Mouse (Mus musculus) right cerebral cortex, adult 2 months (tissue): Measurements from ENCODE around the gene Gm2663.
"Not testable (repeated sequence)": the region's sequence is repeated elsewhere in the genome, so short reads cannot be mapped to it uniquely, and the experiment has no call there.

Source experiments
- DNase-seq, 2 experiments: peaks; one replicate each; pipeline ENCODE4 v3.0.0; 2021 to 2022; ENCODE audit warnings: low spot score in 2 of 2

Gene Gm2663

DNA sequence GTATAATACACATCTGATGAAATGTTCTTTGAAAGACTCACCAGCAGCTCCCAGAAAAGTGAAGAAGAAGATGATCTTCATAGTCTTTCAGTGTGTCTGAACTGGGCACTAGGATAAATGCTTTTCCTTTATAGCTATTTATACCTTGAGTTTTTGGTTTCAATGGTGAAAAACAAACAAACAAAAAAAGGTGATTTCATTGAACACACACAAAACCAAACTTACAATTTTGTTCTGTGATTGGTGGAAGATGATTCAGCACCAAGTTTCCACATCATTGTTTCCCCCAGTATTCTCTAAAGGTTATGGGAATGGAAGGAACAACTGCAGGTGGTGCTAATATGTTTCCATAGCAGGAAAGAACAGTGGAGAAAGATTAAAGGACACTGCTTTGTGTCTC lies at the start of gene Gm2663:
Gene Gm2663 (minus strand): TSS at position 101 of the 400 bp plus-strand sequence.
- DNase-seq, result not testable (repeated sequence)

DNA sequence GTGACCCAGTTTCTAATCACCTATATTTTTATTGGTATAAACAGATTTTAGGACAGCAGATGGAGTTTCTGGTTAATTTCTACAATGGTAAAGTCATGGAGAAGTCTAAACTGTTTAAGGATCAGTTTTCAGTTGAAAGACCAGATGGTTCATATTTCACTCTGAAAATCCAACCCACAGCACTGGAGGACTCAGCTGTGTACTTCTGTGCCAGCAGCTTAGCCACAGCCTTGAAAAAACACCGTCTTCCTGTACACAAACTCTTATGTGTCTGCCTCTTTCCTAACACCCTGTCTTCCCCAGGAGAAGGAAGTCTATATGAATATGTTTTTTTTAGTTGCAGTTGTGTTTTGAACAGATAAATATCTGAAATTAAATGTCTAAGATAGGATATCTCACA lies 49.3 kb upstream of the Gm2663 start:
- no peak for DNase-seq

DNA sequence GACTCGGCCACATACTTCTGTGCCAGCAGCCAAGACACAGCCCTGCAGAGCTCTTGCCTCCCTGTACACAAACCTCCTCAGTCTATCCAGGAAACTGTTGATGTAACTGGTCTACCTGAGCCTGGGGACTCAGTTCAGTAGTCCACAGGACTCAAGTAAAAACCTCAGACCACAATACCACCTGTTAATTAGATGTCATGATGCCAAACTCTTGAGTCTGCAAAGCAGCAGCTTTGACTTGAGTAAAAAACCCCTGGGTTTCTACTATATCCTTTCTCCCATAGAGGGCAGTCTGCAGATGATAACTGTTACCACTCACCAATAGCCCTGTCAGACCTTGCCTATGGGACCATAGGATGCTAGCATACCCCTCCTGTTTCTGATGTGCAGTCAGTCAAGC lies 48.7 kb upstream of the Gm2663 start:
- DNase-seq, result no peak

DNA sequence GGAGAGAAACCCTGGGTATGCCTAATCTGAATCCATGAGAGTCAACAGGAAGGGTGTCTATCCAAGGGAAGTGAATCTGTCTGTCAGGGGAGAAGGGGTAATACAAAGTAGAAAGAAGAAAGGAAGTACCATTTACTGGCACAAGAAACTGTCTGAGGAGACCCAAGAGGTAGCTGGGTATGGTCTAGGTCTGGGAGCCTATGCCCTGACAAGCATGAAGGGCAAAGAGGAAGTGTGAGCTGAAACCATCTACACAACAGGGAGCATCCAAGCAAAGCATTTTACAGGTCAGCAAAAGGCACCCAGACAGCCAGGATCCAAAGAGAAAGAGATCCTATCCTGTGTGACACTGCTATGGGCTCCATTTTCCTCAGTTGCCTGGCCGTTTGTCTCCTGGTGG lies 47.9 kb upstream of the Gm2663 start:
- DNase-seq, result no peak

DNA sequence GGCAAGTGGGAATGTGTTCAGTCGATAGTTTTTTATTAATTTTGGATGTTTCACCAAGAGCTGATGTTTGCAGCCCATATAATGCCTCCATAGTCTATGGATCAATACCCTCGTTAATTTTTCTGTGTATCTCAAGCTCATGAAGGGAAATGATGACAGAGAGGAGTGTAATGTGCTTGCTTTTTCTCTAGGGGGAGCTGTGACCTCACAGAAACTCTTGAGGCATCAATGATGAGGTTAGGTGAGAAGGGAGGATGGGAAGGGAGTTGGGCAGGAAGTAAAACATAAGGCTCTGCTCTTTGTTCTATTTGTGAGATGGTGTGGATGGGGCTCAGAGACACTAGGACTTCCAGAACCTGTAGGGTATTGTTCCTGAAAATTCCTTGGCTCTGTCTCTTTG lies 47.3 kb upstream of the Gm2663 start:
- DNase-seq, result no peak

DNA sequence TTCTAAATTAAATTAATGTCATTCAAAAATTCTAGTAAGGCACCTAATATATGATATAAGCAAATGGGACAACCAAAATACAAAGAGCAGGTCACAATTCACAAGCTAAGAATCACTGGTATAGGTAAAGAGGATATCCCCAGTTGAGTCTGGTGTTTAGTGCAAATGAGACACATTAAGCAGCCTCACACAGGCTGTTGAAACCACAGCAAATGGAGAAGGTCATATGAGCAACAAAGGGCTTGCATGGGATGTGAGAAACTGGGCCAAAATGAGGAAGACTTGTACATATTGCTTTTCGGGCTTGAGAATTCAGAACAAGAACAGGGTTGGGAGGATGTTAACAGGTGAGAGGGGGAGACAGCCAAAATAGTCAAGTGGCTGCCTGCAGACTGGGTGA lies 45.5 kb upstream of the Gm2663 start:
- no peak for DNase-seq

DNA sequence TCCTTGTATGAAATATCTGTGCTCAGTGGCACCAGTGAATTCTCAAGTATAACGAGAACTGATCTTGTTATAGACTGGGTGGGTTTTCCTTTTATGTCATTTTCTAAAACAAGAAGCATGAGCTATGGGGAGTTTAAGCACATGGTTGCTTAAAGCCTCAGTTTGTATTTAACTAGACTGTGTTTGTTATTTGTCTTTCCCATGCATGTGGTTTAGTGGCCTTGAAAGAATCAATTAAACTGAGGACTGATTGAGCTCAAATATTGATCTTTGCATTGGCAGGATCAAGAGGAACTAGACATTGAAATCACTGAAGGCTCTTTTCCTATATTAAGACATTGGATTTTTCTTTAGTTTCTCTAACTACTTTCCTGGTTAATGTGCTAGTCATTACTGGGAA lies 45.0 kb upstream of the Gm2663 start:
- DNase-seq, result no peak

DNA sequence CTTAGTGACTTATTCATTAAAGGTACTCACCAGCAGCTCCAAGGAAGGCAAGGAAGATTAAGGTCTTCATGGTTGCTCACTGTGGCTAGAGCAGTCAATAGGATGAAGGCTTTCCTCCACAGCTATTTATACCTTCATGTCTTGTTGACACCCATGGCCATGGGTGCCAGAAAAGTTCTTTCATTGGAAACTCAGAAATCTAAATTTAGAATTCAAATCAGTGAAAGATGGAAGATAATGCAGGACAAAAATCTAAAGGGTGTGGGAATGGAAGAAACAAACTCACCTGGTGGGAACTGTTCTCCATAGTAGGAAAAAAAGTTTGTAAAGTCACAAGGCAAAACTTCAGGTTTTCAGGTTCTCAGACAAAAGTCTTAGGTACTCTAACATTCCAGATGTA lies 36.1 kb upstream of the Gm2663 start, which contains the start of gene 2210010C04Rik:
Gene 2210010C04Rik (minus strand): TSS at position 101 of the 400 bp plus-strand sequence.
- no peak for DNase-seq

DNA sequence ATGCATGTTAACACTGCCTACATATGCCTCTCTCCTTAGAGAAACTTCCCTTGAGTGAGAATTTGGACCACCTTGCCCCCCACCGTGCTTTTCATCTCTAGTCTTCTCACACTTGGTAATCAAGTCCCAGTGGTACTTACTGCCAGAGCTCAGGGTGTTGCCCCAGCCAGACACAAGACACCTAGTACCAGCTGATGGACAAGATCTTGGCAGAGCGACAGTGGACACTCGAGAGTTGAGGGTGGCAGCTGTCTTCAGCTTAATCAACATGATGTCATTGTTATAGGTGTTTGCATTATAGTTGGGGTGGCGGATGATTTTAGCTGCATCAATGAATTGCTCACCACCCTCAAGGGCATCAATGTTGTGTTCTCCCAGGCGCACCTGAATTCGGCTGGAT lies 33.5 kb upstream of the Gm2663 start:
- no peak for DNase-seq

DNA sequence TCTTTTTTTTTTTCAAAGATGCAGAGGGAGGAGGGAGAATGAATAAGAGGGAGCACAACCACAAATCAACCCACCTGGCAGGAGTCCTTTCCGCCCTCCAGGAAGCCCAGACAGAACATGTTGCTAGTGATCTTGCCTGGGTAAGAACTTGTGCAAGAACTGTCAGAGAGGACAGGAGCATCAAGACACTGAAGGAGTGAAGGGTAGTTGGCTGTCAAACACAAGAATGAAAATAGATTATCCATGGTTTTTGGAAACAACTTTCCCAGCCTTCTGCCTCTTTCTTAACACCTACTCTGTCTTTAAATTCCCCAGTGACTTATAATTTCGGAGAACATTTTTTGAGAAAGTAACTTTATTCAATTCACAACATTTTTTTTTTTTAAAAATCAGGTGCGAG lies 33.0 kb upstream of the Gm2663 start:
- no peak for DNase-seq

DNA sequence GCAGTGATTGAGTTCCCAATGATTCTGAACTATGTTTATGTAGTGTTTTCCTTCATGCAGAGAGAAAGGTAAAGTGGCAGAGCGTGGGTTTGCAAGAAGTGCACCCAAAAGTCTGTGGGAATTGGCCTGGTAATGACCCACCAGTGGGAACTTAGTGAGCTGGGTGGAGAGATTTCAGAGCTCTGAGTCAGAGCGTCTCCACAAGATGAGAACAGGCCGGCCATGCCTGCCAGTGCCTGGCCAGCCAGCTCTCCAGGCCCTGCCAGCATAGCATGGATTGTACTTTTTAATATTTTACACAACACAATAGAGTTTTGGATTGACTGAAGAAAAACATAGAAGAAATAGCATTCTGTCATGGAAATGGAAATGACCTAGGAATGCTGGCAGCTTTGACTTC lies 31.5 kb upstream of the Gm2663 start:
- no peak for DNase-seq

DNA sequence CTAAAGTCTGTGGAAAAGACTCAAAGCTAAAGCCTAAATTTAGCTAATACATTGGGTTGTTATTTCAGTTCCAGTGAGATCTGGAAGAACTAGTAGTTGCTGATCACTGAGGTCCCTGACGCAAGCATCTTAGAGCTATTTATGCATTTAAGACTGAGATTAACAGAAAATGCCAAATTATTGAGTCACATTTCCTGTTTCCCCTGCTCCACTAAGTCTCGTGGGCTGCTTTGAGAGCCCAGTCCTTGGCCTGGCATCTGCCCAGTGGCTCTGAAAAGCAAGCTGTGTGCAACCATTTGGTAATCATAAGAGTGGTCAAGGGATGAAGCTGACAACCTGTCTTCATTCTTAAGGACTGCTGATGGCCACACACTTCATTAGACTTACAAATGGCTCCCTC lies 27.8 kb upstream of the Gm2663 start:
- DNase-seq, result no peak

DNA sequence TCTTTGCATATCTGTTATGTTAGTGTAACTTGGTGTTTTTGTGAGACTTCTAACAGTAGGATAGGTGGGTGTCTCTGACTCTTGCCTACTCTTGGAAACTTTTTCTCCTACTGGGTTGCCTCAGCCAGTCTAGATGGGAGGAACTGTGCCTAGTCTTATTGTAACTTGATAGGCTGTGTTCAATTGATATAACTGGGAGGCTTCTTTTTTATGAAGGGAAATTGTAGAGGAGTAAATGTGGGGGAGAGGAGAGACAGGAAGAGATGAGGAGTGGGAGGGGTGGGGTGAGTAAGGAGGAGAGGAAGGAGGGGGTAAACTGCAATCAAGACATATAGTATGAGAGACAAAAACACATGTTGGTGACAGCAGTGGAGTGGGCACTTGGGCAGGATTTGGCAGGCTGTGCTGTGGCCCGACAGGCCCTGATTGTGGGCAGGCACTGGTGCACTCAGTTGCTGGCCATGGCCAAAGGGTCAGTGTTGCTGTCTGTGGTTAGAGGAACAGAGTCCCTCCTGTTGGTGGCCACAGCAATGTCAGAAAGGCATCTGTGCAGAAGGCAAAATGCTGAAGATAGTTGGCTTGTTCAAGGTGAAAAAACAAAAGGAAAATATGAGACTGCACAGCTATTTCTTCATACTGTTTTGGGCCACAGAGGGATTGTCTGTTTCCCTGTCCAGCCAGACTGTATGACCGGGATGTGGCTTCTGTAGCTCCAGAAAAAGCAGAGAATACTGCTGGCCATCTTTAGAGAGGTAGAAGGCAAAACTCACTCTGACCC lies 26.8 kb upstream of the Gm2663 start:
- no peak for DNase-seq

DNA sequence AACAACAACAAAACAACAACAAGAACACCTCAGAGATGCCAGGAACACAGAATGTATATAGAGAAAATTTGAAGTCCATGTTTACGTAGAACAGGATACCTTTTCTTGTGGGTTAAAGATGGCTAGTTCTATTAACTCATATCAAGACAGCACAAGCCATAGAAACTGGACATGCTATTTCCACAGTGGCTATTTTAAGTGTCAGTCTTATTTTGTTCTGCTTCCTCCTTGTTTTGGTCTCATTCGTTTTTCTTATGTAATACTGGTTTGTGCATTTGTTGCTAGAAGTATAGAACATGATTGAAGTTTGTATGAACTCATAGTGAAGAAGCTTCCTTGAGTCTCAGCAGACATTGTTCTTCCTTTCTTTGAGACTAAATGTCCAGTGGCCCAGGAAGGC lies 19.9 kb upstream of the Gm2663 start:
- DNase-seq, result no peak

DNA sequence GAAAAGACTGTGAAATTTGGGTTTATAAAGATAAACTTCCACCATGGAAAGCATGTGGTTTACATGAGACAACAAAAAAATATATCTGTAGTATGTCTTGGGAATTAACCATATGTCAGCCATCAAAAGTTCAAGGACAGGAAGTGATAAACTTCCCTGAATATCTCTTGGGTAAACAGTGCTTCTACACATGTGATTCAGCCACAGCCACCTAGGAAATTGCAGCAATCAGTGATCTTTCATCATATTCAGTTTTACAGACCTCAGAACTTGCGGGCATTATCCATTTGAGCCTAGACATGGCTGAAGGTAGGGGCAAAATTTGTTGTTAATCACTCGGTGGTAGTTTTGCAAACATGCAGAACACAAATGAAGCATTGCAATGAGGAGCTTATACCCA lies 19.4 kb upstream of the Gm2663 start:
- no peak for DNase-seq

DNA sequence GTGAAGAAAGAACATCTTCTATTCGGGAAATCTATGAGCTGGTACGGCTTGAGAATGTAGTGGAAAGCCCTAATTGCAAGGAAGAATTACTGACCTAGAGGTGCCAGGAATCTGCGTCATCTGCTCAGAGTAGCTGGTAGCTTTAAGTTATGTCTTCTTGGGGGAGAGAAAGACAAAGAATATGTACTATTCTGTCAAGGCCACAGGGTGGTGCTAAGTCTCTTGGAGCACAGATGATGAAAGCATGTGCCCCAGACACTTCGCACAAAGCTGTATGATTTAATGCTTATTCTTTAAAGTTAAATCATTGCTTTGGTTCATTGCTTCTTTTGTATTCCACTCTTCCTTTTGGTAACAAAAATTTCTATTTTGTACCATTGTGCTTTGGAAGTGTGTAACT lies 15.8 kb upstream of the Gm2663 start:
- no peak for DNase-seq

DNA sequence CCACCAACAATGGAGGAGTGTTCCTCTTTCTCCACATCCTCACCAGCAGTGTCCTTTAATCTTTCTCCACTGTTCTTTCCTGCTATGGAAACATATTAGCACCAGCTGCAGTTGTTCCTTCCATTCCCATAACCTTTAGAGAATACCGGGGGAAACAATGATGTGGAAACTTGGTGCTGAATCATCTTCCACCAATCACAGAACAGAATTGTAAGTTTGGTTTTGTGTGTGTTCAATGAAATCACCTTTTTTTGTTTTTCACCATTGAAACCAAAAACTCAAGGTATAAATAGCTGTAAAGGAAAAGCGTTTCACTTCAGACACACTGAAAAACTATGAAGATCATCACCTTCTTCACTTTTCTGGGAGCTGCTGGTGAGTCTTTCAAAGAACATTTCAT lies 34.8 kb downstream of the Gm2663 start, which contains the start of gene 1810009J06Rik:
Gene 1810009J06Rik (plus strand): TSS at position 301 of the 400 bp plus-strand sequence.
- DNase-seq, result not testable (repeated sequence)

DNA sequence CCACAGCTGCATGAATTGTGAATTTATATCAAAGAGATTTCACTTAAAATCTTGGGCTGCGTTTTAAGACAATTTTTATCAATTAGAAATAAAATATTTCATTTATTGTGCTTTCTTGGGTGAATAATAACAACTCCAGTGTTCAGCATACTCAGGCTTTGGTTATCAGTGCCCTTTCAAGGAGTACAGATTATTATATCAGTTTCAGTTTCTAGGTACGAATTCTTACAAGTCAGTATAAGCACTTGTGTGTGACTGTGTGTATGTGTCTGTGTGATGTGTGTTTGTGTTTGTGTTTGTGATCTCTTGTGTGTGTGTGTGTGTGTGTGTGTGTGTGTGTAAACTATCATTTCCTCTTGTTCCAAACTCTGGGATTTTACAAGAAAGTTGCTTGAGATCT lies 45.6 kb downstream of the Gm2663 start:
- no peak for DNase-seq

DNA sequence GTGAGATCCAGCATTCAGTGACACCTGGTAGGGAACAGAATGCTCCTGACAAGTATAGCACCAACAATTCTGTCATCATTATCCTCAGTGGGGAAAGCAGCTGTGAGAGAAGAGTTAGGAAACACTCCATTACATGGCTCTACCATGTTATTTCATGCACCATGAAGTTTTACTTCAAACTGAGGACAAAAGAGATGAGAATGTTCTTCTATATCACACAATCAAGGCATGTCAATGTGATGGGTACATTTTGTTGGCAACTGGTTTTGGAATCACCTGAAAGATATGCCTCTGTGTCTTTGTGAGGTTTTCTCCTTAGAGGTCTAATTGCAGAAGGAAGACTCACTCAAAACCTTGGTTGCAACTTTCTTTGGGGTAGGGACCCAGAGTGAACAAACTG lies 47.5 kb downstream of the Gm2663 start, which contains the start of gene Gm4744:
Gene Gm4744 (minus strand): TSS at position 101 of the 400 bp plus-strand sequence.
- DNase-seq, result no peak
